Mouse (Mus musculus) myocyte (in vitro differentiated cells): ENCODE data around the gene Ndufa3. TPM values are rescaled to one million over a fixed set of nuclear protein-coding genes. Genes with fewer than 3 reads are reported as not detected.
"Not testable (repeated sequence)": the region's sequence is repeated elsewhere in the genome, so short reads cannot be mapped to it uniquely, and the experiment has no call there.

ENCODE experiments used
- H3K27me3 ChIP-seq: one replicate; pipeline ENCODE4 v1.6.1; 2011; ENCODE audit not compliant: control insufficient read depth, insufficient read depth, insufficient read length
- H3K36me3 ChIP-seq: one replicate; pipeline ENCODE4 v1.6.1; 2011; ENCODE audit not compliant: control insufficient read depth, insufficient read depth
- H3K4me2 ChIP-seq: one replicate; pipeline ENCODE4 v1.6.1; 2011; ENCODE audit warnings: low read depth, control low read depth
- H3K4me3 ChIP-seq: one replicate; pipeline ENCODE4 v1.5.1; 2011; ENCODE audit warnings: mild to moderate bottlenecking, control low read depth, moderate library complexity
- H3K79me2 ChIP-seq: one replicate; pipeline ENCODE4 v1.6.1; 2011; ENCODE audit not compliant: control insufficient read depth, insufficient read depth
- H3ac ChIP-seq: one replicate; pipeline ENCODE4 v1.6.1; 2011; ENCODE audit not compliant: control insufficient read depth, insufficient read length
- CEBPB ChIP-seq: IDR thresholded peaks from 2 replicates; pipeline ENCODE4 v1.6.1; 2011; ENCODE audit warnings: mild to moderate bottlenecking, moderate library complexity; ENCODE audit not compliant: poor library complexity, insufficient read depth, severe bottlenecking
- E2F4 ChIP-seq: IDR thresholded peaks from one replicate; pipeline ENCODE4 v1.6.1; 2011; ENCODE audit warnings: mild to moderate bottlenecking, control low read depth, moderate library complexity; ENCODE audit not compliant: insufficient read depth
- MAX ChIP-seq: IDR thresholded peaks from one replicate; pipeline ENCODE4 v1.6.1; 2011; ENCODE audit warnings: low read depth, mild to moderate bottlenecking, control low read depth
- MYOD1 ChIP-seq, 3 experiments: IDR thresholded peaks; one replicate each; pipeline ENCODE4 v1.6.1; 2011; ENCODE audit warnings: control low read depth in 2 of 3, low read depth in 2 of 3, mild to moderate bottlenecking in 2 of 3, moderate library complexity in 1 of 3; ENCODE audit not compliant: insufficient read length in 2 of 3, control insufficient read depth in 1 of 3
- MYOG ChIP-seq, 3 experiments: IDR thresholded peaks; one replicate each; pipeline ENCODE4 v1.6.1; 2011; ENCODE audit warnings: control low read depth in 2 of 3, low read depth in 2 of 3, mild to moderate bottlenecking in 2 of 3; ENCODE audit not compliant: insufficient read length in 2 of 3, control insufficient read depth in 1 of 3, insufficient read depth in 1 of 3
- POLR2A ChIP-seq: IDR thresholded peaks from one replicate; pipeline ENCODE4 v1.6.1; 2011; ENCODE audit warnings: low read depth, mild to moderate bottlenecking, control low read depth, moderate library complexity; ENCODE audit not compliant: insufficient read length
- POLR2AphosphoS2 ChIP-seq: IDR thresholded peaks from one replicate; pipeline ENCODE4 v1.6.1; 2011; ENCODE audit warnings: low read depth, control low read depth; ENCODE audit not compliant: insufficient read length
- REST ChIP-seq: IDR thresholded peaks from one replicate; pipeline ENCODE4 v1.6.1; 2011; ENCODE audit warnings: mild to moderate bottlenecking, control low read depth, moderate library complexity; ENCODE audit not compliant: insufficient read depth, insufficient read length
- SRF ChIP-seq: IDR thresholded peaks from one replicate; pipeline ENCODE4 v1.6.1; 2011; ENCODE audit warnings: low read depth; ENCODE audit not compliant: control insufficient read depth, insufficient read length
- TCF12 ChIP-seq: IDR thresholded peaks from one replicate; pipeline ENCODE4 v1.6.1; 2011; ENCODE audit warnings: mild to moderate bottlenecking, control low read depth; ENCODE audit not compliant: poor library complexity, insufficient read depth, severe bottlenecking
- TCF3 ChIP-seq: IDR thresholded peaks from one replicate; pipeline ENCODE4 v1.6.1; 2011; ENCODE audit warnings: low read depth, control low read depth; ENCODE audit not compliant: insufficient read length
- USF1 ChIP-seq: IDR thresholded peaks from one replicate; pipeline ENCODE4 v1.6.1; 2011; ENCODE audit warnings: low read depth, mild to moderate bottlenecking, control low read depth, moderate library complexity
- polyA plus RNA-seq: library from polyadenylated mRNA; unstranded; fragments of >200 nt; fragmentation: generic; extraction: Trizol; gene quantifications from one replicate; pipeline ENCODE4 v1.2.1, GENCODE M21; 2012; ENCODE audit warnings: missing spikeins

Gene Ndufa3
- polyA plus RNA-seq, 1 experiment = 537 TPM

- Histone ChIP-seq H3K27me3 (no peaks in the 10 kb centered on the region), H3ac (no peak overlapping the region), H3K4me2 (no peak overlapping the region), H3K36me3 (no peaks in the 10 kb centered on the region), H3K4me3 (no peak overlapping the region), H3K79me2 (no peaks in the 10 kb centered on the region)
- TF ChIP-seq SRF (no peak), MYOD1 (IDR thresholded peaks at IDR 0.05; ENCODE audit: control insufficient read depth in 1 of 3, insufficient read length in 2 of 3, low read depth in 2 of 3) (no peak), POLR2AphosphoS2 (no peak), E2F4 (no peak), USF1 (no peak), MAX (no peak), POLR2A (no peak), TCF3 (no peak), CEBPB (no peak)
Measured at GRCm38 (mm10) chr7:3595146-3595545, 22.0 kb upstream of the Ndufa3 start.

DNA sequence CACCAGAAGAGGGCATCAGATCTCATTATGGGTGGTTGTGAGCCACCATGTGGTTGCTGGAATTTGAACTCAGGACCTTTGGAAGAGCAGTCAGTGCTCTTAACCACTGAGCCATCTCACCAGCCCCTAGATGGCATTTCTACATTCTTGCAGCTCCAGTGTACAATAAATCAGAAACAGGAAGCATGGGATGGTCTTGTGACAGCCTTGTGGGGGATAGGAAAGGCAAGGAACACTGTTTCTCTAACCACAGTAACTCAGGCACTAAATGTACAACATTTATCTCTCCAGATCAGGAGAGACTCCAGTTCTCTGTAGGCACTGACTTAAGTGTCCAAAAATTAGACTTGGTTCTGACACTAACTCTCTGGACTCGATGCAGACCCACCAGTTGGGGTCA is 19.4 kb upstream of the Ndufa3 start:
- H3K36me3 ChIP-seq, H3K4me3 ChIP-seq, H3ac ChIP-seq, H3K79me2 ChIP-seq, H3K27me3 ChIP-seq, H3K4me2 ChIP-seq: not testable (repeated sequence)

DNA sequence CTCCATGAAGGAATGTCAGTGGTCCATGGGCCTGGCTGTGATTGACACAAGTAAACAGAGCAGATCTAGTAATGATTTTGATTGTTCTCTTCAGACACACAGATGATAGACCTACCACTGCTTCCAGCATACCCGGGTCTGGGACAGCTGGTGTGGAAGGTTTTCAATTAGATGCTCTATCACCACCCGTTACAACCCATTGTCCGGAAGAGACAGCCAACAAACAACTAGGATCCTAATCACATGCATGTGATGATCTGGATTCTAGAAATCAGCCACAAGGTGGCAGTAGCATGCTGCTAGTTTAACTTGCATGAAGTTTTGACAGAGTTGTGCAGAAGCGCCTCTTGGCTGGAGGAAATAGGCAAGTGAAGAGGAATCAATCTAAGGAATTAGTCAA is 16.1 kb upstream of the Ndufa3 start:
- peaks cover 4% of the 10 kb centered on the region for H3K27me3 ChIP-seq
- H3K79me2 ChIP-seq = no peaks in the 10 kb centered on the region
- H3K4me2 ChIP-seq = no peak overlapping the region
- no peak overlapping the region for H3ac ChIP-seq
- no peak overlapping the region for H3K4me3 ChIP-seq
- no peaks in the 10 kb centered on the region for H3K36me3 ChIP-seq
- TF ChIP-seq MYOD1 (IDR thresholded peaks at IDR 0.05; ENCODE audit: control insufficient read depth in 1 of 3, insufficient read length in 2 of 3, low read depth in 2 of 3) (no peak), POLR2A (no peak), MYOG (IDR thresholded peaks at IDR 0.05; ENCODE audit: control insufficient read depth in 1 of 3, insufficient read depth in 1 of 3, insufficient read length in 2 of 3, low read depth in 2 of 3) (no peak), TCF3 (no peak)

- peaks cover 16% of the 10 kb centered on the region for H3K27me3 ChIP-seq
- no peaks in the 10 kb centered on the region for H3K79me2 ChIP-seq
- no peak overlapping the region for H3K4me3 ChIP-seq
- H3K4me2 ChIP-seq = no peak overlapping the region
- no peak overlapping the region for H3ac ChIP-seq
- H3K36me3 ChIP-seq = no peaks in the 10 kb centered on the region
- TF ChIP-seq POLR2AphosphoS2 (no peak), TCF3 (no peak), USF1 (no peak), POLR2A (no peak), REST (no peak), MAX (no peak), MYOD1 (IDR thresholded peaks at IDR 0.05; ENCODE audit: control insufficient read depth in 1 of 3, insufficient read length in 2 of 3, low read depth in 2 of 3) (no peak), TCF12 (no peak), E2F4 (no peak), SRF (no peak), CEBPB (no peak), MYOG (IDR thresholded peaks at IDR 0.05; ENCODE audit: control insufficient read depth in 1 of 3, insufficient read depth in 1 of 3, insufficient read length in 2 of 3, low read depth in 2 of 3) (no peak)
Measured at GRCm38 (mm10) chr7:3606798-3607197, 10.4 kb upstream of the Ndufa3 start.

DNA sequence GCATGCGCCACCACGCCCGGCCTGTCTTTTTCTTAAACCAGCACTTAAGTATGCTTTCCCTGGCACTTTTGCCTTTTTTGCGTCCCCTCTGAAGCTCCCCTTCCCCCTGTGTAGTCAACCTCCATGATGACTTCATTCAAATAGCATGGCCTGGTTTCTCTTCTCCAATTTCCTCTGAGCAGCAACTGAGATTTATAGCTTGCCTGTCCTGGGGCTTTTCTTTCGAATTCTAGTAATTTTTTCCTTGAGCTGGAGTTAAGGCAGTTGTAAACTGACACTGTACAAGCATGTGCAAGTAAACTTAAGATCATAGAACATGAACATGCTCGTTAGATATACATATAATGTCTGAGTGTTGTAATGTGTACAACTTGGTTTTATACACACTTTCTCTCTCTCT is 9.8 kb upstream of the Ndufa3 start:
- no peak for TF ChIP-seq POLR2AphosphoS2
- TF ChIP-seq MAX = no peak
- no peak for TF ChIP-seq SRF
- no peak for TF ChIP-seq MYOG (IDR thresholded peaks at IDR 0.05; ENCODE audit: control insufficient read depth in 1 of 3, insufficient read depth in 1 of 3, insufficient read length in 2 of 3, low read depth in 2 of 3)
- TF ChIP-seq E2F4 = no peak
- no peak for TF ChIP-seq TCF3
- TF ChIP-seq CEBPB = no peak
- TF ChIP-seq MYOD1 (IDR thresholded peaks at IDR 0.05; ENCODE audit: control insufficient read depth in 1 of 3, insufficient read length in 2 of 3, low read depth in 2 of 3) = no peak
- no peak for TF ChIP-seq POLR2A
- TF ChIP-seq USF1 = no peak
- no peak for TF ChIP-seq TCF12
- no peak for TF ChIP-seq REST
- no peaks in the 10 kb centered on the region for H3K36me3 ChIP-seq

DNA sequence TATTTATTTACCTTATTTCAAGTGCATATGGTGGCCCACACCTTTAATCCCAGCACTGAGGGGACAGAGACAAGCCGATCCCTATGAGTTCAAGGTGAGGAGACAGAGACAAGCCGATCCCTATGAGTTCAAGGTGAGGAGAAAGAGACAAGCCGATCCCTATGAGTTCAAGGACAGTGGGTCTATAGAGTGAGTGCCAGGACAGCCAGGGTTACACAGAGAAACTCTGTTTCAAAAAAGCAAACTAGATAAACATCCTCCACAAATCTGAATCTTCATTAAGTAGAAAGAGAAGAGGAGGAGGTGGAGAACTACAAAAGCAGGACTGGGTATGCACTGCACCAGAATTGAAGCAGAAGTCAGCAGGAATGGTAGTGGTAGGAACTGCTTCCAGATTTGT is 8.5 kb upstream of the Ndufa3 start:
- no peaks in the 10 kb centered on the region for H3K79me2 ChIP-seq
- H3K27me3 ChIP-seq = peaks cover 21% of the 10 kb centered on the region
- H3K36me3 ChIP-seq = no peaks in the 10 kb centered on the region
- no peak overlapping the region for H3K4me2 ChIP-seq
- H3K4me3 ChIP-seq = no peak overlapping the region
- no peak overlapping the region for H3ac ChIP-seq
- TF ChIP-seq CEBPB (no peak), REST (no peak), TCF12 (no peak), MAX (no peak), E2F4 (no peak), MYOG (IDR thresholded peaks at IDR 0.05; ENCODE audit: control insufficient read depth in 1 of 3, insufficient read depth in 1 of 3, insufficient read length in 2 of 3, low read depth in 2 of 3) (no peak), USF1 (no peak), POLR2A (no peak), MYOD1 (IDR thresholded peaks at IDR 0.05; ENCODE audit: control insufficient read depth in 1 of 3, insufficient read length in 2 of 3, low read depth in 2 of 3) (no peak), POLR2AphosphoS2 (no peak), SRF (no peak), TCF3 (no peak)

More for the DNA sequence above, 9.8 kb upstream of the Ndufa3 start:
- Histone ChIP-seq H3K79me2 (no peaks in the 10 kb centered on the region), H3K27me3 (peaks cover 16% of the 10 kb centered on the region), H3K4me2 (no peak overlapping the region), H3K4me3 (no peak overlapping the region), H3ac (no peak overlapping the region)
